Mouse (Mus musculus) forebrain, postnatal 0 days (tissue): Measurements from ENCODE around the gene Smok3c. TPM values are rescaled to one million over a fixed set of nuclear protein-coding genes. Genes with fewer than 3 reads are reported as not detected.
"Not testable (repeated sequence)": the region's sequence is repeated elsewhere in the genome, so short reads cannot be mapped to it uniquely, and the experiment has no call there.

Experiments
- ATAC-seq: fragments of 200-750 bp; cut with Nextera tagmentation; 2 replicates; pipeline ENCODE4 v1.8.0; 2017; ENCODE audit warnings: mild to moderate bottlenecking, moderate library complexity
- DNase-seq: peaks from one replicate; pipeline ENCODE4 v3.0.0-alpha.2; 2015
- H3K27ac ChIP-seq: fragments of 300-500 bp; sonication (generic); 2 replicates; pipeline ENCODE4 v1.5.1; 2014; ENCODE audit warnings: low read depth, mild to moderate bottlenecking, antibody characterized with exemption, low read length, moderate library complexity, mixed read lengths
- H3K27me3 ChIP-seq: fragments of 300-500 bp; sonication (generic); 2 replicates; pipeline ENCODE4 v1.6.1; 2014; ENCODE audit warnings: mild to moderate bottlenecking, low read length, mixed read lengths; ENCODE audit not compliant: insufficient read depth
- H3K36me3 ChIP-seq: fragments of 300-500 bp; sonication (generic); 2 replicates; pipeline ENCODE4 v1.6.1; 2014; ENCODE audit warnings: mild to moderate bottlenecking, moderate library complexity; ENCODE audit not compliant: insufficient read depth
- H3K4me1 ChIP-seq: fragments of 300-500 bp; sonication (generic); 2 replicates; pipeline ENCODE4 v1.6.1; 2014; ENCODE audit warnings: antibody characterized with exemption; ENCODE audit not compliant: insufficient read depth
- H3K4me2 ChIP-seq: fragments of 300-500 bp; sonication (generic); 2 replicates; pipeline ENCODE4 v1.6.1; 2014; ENCODE audit warnings: low read depth, mild to moderate bottlenecking, moderate library complexity
- H3K4me3 ChIP-seq: fragments of 300-500 bp; sonication (generic); 2 replicates; pipeline ENCODE4 v1.5.1; 2014; ENCODE audit warnings: low read depth, low read length, mixed read lengths
- H3K9ac ChIP-seq: fragments of 300-500 bp; sonication (generic); 2 replicates; pipeline ENCODE4 v1.6.1; 2014; ENCODE audit warnings: mild to moderate bottlenecking
- H3K9me3 ChIP-seq: fragments of 300-500 bp; sonication (generic); 2 replicates; pipeline ENCODE4 v1.6.1; 2016; ENCODE audit warnings: low read length
- CTCF ChIP-seq: sonication (generic); IDR thresholded peaks from 2 replicates; pipeline ENCODE4 v1.5.1; 2016; ENCODE audit warnings: antibody characterized with exemption, control low read depth, low read depth
- WGBS: fragments of 180-500 bp; shearing (Covaris S2); extraction: QIAGEN DNeasy Blood & Tissue Kit; methylation state at CpG from one replicate; pipeline ENCODE4 v1.1.7; 2014; 5-methylcytosine and 5-hydroxymethylcytosine counted together
- polyA plus RNA-seq: library from polyadenylated mRNA; unstranded; fragments of >200 nt; fragmentation: Nextera tagmentation; extraction: Ambion mirVana; gene quantifications from 2 replicates; pipeline ENCODE4 v1.2.1, GENCODE M21; 2015
- total RNA-seq: library from RNA; depleted of rRNA; stranded (reverse); fragments of >200 nt; gene quantifications from 2 replicates; pipeline ENCODE4 v1.2.3, GENCODE M21; 2014; rRNA removed

Smok3c gene
- total RNA-seq, result not detected in 2 replicates
- polyA plus RNA-seq, result not detected in 2 replicates

- H3K27me3 ChIP-seq, H3K9ac ChIP-seq, ATAC-seq, H3K36me3 ChIP-seq, H3K4me3 ChIP-seq, H3K27ac ChIP-seq, H3K4me2 ChIP-seq, H3K4me1 ChIP-seq, DNase-seq, H3K9me3 ChIP-seq: not testable (repeated sequence)
- no CpG with 5 or more reads among the region's 5 CpGs for WGBS
Measured at GRCm38 (mm10) chr5:138052894-138053293, at the start of gene Smok3c. Gene Smok3c (plus strand): TSS chr5:138053194.

- Histone ChIP-seq H3K36me3 (no peaks in the 10 kb centered on the region), H3K4me1 (no peaks in the 10 kb centered on the region), H3K27ac (no peak overlapping the region), H3K9me3 (no peaks in the 10 kb centered on the region), H3K4me2 (no peak overlapping the region), H3K27me3 (no peaks in the 10 kb centered on the region), H3K4me3 (no peak overlapping the region), H3K9ac (no peak overlapping the region)
- no peak for ATAC-seq
- no peak for TF ChIP-seq CTCF
- WGBS, result 84% methylated on average over 5 of the region's 5 CpGs
- DNase-seq, result no peak
Measured at GRCm38 (mm10) chr5:138009437-138009836, 43.6 kb upstream of the Smok3c start.

DNA sequence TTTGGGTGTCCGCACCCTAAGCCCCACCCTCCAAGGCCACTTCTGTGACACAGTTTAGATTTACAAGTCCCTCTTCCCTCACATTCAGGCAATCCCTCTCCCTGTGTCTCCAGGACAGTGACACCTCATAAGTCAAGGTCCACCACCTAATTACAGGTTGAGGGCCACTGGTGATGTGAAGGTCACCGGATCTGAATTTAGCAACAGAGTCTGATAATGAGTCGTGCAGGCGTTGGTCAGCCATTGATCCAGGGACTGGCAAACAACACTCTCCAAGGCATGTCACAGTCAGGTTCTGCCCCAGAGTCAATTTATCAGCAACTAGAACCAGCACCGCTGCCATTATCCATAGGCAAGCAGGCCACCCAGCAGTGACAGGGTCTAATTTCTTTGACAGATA is 40.6 kb upstream of the Smok3c start:
- ATAC-seq (no peak), DNase-seq (no peak)
- no peaks in the 10 kb centered on the region for H3K9me3 ChIP-seq
- H3K4me1 ChIP-seq, result no peaks in the 10 kb centered on the region
- no peak overlapping the region for H3K9ac ChIP-seq
- H3K4me2 ChIP-seq, result no peak overlapping the region
- H3K4me3 ChIP-seq, result no peak overlapping the region
- no peaks in the 10 kb centered on the region for H3K27me3 ChIP-seq
- H3K36me3 ChIP-seq, result no peaks in the 10 kb centered on the region
- TF ChIP-seq CTCF, result no peak
- whole genome bisulfite sequencing, result 94% methylated on average over 5 of the region's 5 CpGs
- no peak overlapping the region for H3K27ac ChIP-seq

DNA sequence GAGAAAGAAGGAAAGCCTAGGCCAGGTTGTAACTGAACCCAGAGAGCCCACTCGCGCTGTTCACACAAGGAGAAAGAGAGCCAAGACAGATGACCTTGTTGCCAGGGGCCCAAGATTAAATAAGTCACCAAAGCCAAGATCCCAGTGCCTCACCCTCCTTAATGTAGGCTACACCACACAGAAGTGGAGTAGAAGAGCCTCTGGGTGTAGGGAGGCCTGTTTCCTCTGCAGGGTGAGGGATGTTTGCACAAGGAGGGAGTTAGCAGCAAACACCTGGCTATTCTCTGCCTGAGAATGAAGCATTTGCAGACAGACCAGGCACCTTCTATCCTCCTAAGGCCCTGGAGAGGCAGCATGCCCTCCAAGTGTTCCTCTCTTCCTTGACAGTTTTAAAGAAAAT is 36.5 kb upstream of the Smok3c start:
- H3K27me3 ChIP-seq, result no peaks in the 10 kb centered on the region
- H3K4me3 ChIP-seq, result no peak overlapping the region
- no peaks in the 10 kb centered on the region for H3K36me3 ChIP-seq
- DNase-seq (no peak), ATAC-seq (no peak)
- H3K9me3 ChIP-seq, result no peaks in the 10 kb centered on the region
- no peak overlapping the region for H3K9ac ChIP-seq
- no peak overlapping the region for H3K27ac ChIP-seq
- TF ChIP-seq CTCF, result no peak
- no peaks in the 10 kb centered on the region for H3K4me1 ChIP-seq
- 92% methylated on average over 2 of the region's 2 CpGs for WGBS
- no peak overlapping the region for H3K4me2 ChIP-seq

GRCm38 (mm10) chr5:138016997-138017396 is 36.0 kb upstream of the Smok3c start:
- no peaks in the 10 kb centered on the region for H3K4me1 ChIP-seq

DNA sequence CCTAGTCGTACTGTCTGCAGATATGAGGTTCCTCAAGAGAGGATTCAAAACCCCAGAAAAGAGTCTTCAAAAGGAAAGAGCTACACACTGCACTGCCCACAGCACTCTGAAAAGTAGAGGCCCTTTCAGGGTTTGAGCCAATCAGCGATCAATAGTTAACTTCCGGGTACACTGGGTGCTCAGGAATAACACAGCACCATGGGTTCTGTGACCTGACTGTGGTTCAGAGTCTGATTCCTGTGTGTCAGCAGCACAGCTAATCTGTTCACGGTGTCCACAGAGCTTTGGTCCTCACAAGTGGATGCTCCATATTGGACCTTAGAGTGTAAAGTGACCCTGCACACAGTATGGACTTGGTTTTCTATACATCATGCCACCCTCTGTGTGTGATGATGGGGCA is 33.4 kb upstream of the Smok3c start:
- not testable (repeated sequence) for H3K27me3 ChIP-seq, H3K27ac ChIP-seq, H3K36me3 ChIP-seq, DNase-seq, ATAC-seq, H3K4me1 ChIP-seq, H3K9ac ChIP-seq, H3K4me2 ChIP-seq, H3K9me3 ChIP-seq, H3K4me3 ChIP-seq
- 90% methylated on average over 3 of the region's 4 CpGs for WGBS

More at GRCm38 (mm10) chr5:138016997-138017396, 36.0 kb upstream of the Smok3c start:
- no peak overlapping the region for H3K4me3 ChIP-seq
- TF ChIP-seq CTCF, result no peak
- H3K4me2 ChIP-seq, result no peak overlapping the region
- ATAC-seq (no peak), DNase-seq (no peak)
- H3K36me3 ChIP-seq, result no peaks in the 10 kb centered on the region
- no peak overlapping the region for H3K9ac ChIP-seq
- H3K9me3 ChIP-seq, result no peaks in the 10 kb centered on the region
- no peak overlapping the region for H3K27ac ChIP-seq
- H3K27me3 ChIP-seq, result no peaks in the 10 kb centered on the region

DNA sequence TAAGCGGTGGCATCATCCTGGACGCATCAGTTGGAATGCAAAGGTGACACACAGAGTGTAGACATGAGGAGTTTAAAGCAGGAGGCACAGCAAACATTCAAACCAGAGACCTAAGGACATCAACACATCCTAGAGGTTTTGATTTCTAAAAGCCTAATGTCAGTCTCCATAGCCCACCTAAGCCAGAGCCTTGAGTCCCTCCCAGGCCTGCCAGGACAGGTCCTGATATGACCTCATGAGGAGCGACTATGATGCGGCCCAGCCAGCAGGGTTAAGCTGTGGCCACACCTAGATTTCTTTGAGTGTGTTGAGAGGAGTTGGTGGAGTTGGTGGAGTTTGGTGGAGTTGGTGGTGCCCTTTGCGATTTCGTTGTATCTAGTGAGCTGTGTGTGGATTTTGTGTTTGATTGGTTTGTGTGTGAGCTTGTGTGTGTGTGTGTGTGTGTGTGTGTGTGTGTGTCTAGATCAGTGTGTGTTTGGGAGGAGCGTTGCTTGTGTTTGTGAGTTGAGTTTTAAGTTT is 32.0 kb upstream of the Smok3c start, which contains the start of the genes Smok3a and Smok3b:
Gene Smok3a (plus strand): TSS at position 301 of the 519 bp plus-strand sequence.
Gene Smok3b (plus strand): TSS at position 469 of the 519 bp plus-strand sequence.
- not testable (repeated sequence) for H3K4me1 ChIP-seq, H3K4me2 ChIP-seq, H3K9me3 ChIP-seq, H3K4me3 ChIP-seq, H3K27ac ChIP-seq, H3K27me3 ChIP-seq, ATAC-seq, H3K36me3 ChIP-seq, H3K9ac ChIP-seq, DNase-seq
- 96% methylated on average over 3 of the region's 7 CpGs for WGBS
